Mouse (Mus musculus): ENCODE measurements at regions not wholly inside any gene's neighbourhood (a gene's known extent, or its start where the extent isn't known, plus 50 kb on each side); places are given as distances from the start of the nearest gene placed in this dataset.
"Not testable (repeated sequence)": the region's sequence is repeated elsewhere in the genome, so short reads cannot be mapped to it uniquely, and the experiment has no call there.

- DNase-seq (ENCODE audit: extremely low spot score in 1 of 2, low spot score in 1 of 2): no peak
Measured at GRCm38 (mm10) chr6:37744679-37745078, 125.9 kb upstream of the Trim24 start.

GRCm38 (mm10) chr6:37745393-37746100 lies 125.1 kb upstream of the Trim24 start:
- no peak for DNase-seq (ENCODE audit: extremely low spot score in 1 of 2, low spot score in 1 of 2)

GRCm38 (mm10) chr6:37747793-37748192 lies 122.8 kb upstream of the Trim24 start:
- DNase-seq (ENCODE audit: extremely low spot score in 1 of 2, low spot score in 1 of 2): not testable (repeated sequence)

GRCm38 (mm10) chr6:37748296-37748980 lies 122.2 kb upstream of the Trim24 start:
- DNase-seq (ENCODE audit: extremely low spot score in 1 of 2, low spot score in 1 of 2): no peak

GRCm38 (mm10) chr6:37749016-37749415 lies 121.6 kb upstream of the Trim24 start:
- no peak for DNase-seq (ENCODE audit: extremely low spot score in 1 of 2, low spot score in 1 of 2)

- no peak for DNase-seq (ENCODE audit: extremely low spot score in 1 of 2, low spot score in 1 of 2)
Measured at GRCm38 (mm10) chr6:37750271-37750670, 120.3 kb upstream of the Trim24 start.

GRCm38 (mm10) chr6:37751701-37752100 lies 118.9 kb upstream of the Trim24 start:
- no peak for DNase-seq (ENCODE audit: extremely low spot score in 1 of 2, low spot score in 1 of 2)

GRCm38 (mm10) chr6:37761003-37761402 lies 109.6 kb upstream of the Trim24 start:
- DNase-seq (ENCODE audit: extremely low spot score in 1 of 2, low spot score in 1 of 2): not testable (repeated sequence)

GRCm38 (mm10) chr6:37763036-37763435 lies 107.6 kb upstream of the Trim24 start:
- no peak for DNase-seq (ENCODE audit: extremely low spot score in 1 of 2, low spot score in 1 of 2)

- DNase-seq (ENCODE audit: extremely low spot score in 1 of 2, low spot score in 1 of 2): no peak
Measured at GRCm38 (mm10) chr6:37767690-37768089, 102.9 kb upstream of the Trim24 start.

GRCm38 (mm10) chr6:37773294-37773693 lies 97.3 kb upstream of the Trim24 start:
- DNase-seq (ENCODE audit: extremely low spot score in 1 of 2, low spot score in 1 of 2): no peak

GRCm38 (mm10) chr6:37775151-37775550 lies 95.5 kb upstream of the Trim24 start:
- DNase-seq (ENCODE audit: extremely low spot score in 1 of 2, low spot score in 1 of 2): no peak

- DNase-seq (ENCODE audit: extremely low spot score in 1 of 2, low spot score in 1 of 2): no peak
Measured at GRCm38 (mm10) chr6:37779893-37780292, 90.7 kb upstream of the Trim24 start.

GRCm38 (mm10) chr6:37781894-37782293 lies 88.7 kb upstream of the Trim24 start:
- DNase-seq (ENCODE audit: extremely low spot score in 1 of 2, low spot score in 1 of 2): no peak

- DNase-seq (ENCODE audit: extremely low spot score in 1 of 2, low spot score in 1 of 2): not testable (repeated sequence)
Measured at GRCm38 (mm10) chr6:37785280-37785679, 85.3 kb upstream of the Trim24 start.

- no peak for DNase-seq (ENCODE audit: extremely low spot score in 1 of 2, low spot score in 1 of 2)
Measured at GRCm38 (mm10) chr6:37785741-37786140, 84.9 kb upstream of the Trim24 start.

- not testable (repeated sequence) for DNase-seq (ENCODE audit: extremely low spot score in 1 of 2, low spot score in 1 of 2)
Measured at GRCm38 (mm10) chr6:37787858-37788257, 82.8 kb upstream of the Trim24 start.

GRCm38 (mm10) chr6:37790878-37791277 lies 79.7 kb upstream of the Trim24 start:
- no peak for DNase-seq (ENCODE audit: extremely low spot score in 1 of 2, low spot score in 1 of 2)

GRCm38 (mm10) chr6:37794211-37794610 lies 76.4 kb upstream of the Trim24 start:
- no peak for DNase-seq (ENCODE audit: extremely low spot score in 1 of 2, low spot score in 1 of 2)

GRCm38 (mm10) chr6:37795001-37795400 lies 75.6 kb upstream of the Trim24 start:
- DNase-seq (ENCODE audit: extremely low spot score in 1 of 2, low spot score in 1 of 2): no peak

- no peak for DNase-seq (ENCODE audit: extremely low spot score in 1 of 2, low spot score in 1 of 2)
Measured at GRCm38 (mm10) chr6:37803231-37803630, 67.4 kb upstream of the Trim24 start.

GRCm38 (mm10) chr6:37805896-37806295 lies 64.7 kb upstream of the Trim24 start:
- DNase-seq (ENCODE audit: extremely low spot score in 1 of 2, low spot score in 1 of 2): not testable (repeated sequence)

All from layer of hippocampus, postnatal 25 days (tissue).